Mouse (Mus musculus): ENCODE measurements around the gene Ly86. TPM values are rescaled to one million over a fixed set of nuclear protein-coding genes. Genes with fewer than 3 reads are reported as not detected.

The Ly86 gene
- total RNA-seq (2021), result 1 to 10 TPM; 5.9 to 6.0 TPM
- 2.1 and 2.4 TPM in 2 replicates for polyA plus RNA-seq (2012; rRNA removed)
- long read RNA-seq, partial matches to known transcripts, result 0 of 4 reads
- long read RNA-seq, other reads (novel, unspliced or antisense), result 0 of 4 reads

DNA sequence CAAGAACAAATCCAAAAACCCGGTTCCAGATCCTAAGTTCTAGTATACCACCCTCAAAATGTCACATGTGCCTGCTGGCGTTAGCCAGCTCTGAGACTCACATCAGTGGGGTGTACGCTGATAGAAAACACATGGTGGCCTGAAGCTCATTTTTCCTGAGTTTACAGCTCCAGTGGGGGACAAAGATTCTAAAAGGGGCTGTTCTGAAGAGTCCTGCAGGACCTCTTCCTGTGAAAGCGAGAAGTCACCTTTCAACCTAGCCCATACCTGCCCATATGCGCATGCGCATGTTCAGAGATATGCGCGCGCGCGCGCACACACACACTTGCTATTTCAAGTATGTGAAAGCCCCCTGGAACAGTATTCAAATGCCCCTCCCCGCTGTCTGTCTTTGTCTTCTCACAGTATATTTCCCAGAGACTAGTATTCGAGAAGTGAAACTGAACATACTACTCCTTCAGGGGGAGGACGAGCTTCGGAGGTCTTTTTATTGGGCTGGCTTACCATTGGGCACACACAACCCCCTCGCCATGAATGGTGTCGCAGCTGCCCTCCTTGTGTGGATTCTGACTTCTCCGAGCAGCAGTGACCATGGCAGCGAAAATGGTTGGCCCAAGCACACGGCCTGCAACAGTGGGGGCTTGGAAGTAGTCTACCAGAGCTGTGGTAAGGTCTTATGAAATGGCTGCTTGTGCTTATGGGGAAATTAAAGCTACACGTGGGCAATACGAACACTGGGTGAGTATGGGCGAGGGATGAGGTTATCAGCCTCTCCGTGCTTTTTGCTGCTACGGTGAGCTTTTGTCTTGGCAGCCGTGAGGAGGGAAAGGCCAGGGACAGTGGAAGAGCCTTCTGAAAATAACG lies at the start of gene Ly86:
Gene Ly86, plus strand, starts transcription at position 300 of the 864 bp plus-strand sequence.
- no peak for DNase-seq

- DNase-seq, result no peak
Observed at GRCm38 (mm10) chr13:37297886-37298285, 47.1 kb upstream of the Ly86 start.

- peak; percentile 19 for DNase-seq
Observed at GRCm38 (mm10) chr13:37298856-37299255, 46.2 kb upstream of the Ly86 start.

DNA sequence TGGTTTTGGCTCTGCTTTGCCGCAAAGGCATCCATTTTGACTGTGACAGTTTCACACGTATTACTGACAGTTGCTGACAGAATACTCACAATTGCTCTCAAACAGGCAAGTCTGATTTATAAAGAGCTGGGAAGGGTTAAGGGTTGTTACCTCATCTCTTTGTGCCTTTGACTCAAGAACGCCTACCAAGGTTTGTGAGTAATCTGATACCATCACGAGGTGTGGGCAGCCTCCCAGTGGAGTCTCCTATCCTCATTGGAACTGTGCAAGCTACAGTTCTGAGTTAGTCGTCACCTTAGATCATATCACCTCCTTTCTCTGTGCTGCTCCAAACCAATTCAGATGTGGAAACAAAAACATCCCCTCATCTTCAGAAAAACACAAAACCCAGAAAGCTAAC lies 42.1 kb upstream of the Ly86 start:
- DNase-seq, result no peak

DNA sequence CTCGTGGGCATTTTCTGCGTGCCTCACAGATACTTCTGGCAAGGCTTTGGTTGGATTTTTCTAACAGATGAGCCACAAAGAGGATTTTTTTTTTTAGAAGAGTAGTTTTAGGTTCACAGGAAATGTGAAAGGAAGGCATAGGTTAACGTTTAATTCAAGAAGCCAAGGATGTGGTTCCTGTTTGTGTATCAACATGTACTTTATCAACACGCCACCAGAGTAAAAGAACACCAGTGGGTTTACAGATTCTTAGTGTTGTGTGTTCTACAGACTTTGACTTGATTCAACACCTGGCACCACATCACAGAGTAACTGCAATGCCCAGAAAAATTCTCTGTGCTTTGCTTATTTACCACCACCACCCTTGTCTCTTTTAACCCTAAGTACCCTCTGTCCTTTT lies 37.0 kb upstream of the Ly86 start:
- no peak for DNase-seq

- DNase-seq, result no peak
Observed at GRCm38 (mm10) chr13:37309296-37309695, 35.7 kb upstream of the Ly86 start.

DNA sequence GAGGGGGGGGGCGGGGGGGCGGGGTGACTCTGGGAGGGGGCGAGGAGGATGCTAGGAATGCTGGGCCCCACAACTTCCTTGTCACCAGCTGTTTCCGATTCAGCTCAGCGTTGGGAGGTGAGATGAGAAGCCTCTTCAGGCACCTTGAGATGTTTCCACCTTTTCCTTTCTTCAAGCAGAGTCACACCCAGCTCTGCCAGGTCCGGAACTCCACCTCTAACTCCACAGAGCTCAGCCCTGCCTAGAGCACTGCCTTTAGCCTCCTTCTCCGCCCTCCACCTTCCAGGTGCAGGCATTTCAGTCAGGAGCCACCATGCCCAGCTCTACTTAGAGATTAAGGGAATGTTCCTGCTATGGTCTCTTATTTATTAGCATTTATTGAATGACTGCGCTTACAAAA lies 34.7 kb upstream of the Ly86 start:
- DNase-seq, result no peak

GRCm38 (mm10) chr13:37311555-37312221 lies 33.3 kb upstream of the Ly86 start:
- peak; percentile 8 for DNase-seq

DNA sequence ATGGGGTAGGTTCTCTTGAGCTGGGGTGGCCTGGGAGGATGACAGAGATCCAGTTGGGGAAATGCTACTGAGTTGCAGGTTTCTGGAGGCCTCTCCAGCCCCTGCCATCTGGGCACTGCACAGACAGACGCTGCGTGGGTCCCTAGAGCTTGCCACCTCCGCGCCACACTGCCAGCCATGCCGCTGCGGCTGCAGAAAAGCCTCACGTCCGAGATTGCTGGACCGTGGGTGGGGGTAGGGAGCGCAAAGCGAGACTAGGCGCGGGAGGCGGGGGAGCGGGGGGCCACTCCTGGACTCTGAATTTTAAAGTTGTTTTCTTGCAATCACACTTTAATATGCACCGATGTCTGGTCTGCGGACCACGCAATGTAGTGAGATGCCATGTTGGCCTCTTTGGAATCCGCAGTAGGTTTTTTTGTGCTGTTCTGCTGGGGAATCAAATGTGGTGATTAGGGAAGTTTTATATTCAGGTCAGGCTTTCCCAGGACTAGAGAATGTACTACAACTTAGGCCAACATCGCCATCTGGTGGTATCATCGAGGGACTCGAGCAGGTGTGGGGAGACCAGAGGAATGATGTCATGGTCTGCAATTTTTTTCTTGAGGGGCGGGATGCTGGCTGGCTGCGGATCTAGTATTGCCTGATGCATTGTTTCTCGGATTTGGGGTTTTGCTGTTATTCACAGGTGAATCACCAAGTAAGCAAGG lies 32.6 kb upstream of the Ly86 start:
- peak; percentile 90 for DNase-seq

- no peak for DNase-seq
Observed at GRCm38 (mm10) chr13:37312951-37313350, 32.1 kb upstream of the Ly86 start.

- DNase-seq, result peak; percentile 75
Observed at GRCm38 (mm10) chr13:37325504-37325903, 19.5 kb upstream of the Ly86 start.

DNA sequence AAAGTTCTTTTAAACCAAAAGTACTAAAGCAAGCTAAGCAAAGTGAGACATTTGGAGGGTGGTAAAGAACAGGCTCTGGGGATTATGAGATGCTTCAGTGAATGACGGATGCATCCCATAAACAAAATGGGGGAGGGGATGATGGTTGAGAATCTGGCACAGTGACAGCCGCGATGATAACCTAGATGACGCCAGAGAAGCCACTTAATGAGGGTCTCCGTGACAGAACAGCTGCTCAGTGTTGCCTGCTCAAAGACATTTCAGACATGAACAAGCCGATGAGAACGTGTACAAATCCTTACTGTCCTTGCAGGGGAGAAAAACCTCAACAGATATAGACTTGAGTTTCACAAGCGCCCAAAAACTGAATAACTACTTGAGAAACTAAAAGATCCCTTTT lies 15.3 kb upstream of the Ly86 start:
- DNase-seq, result no peak

- no peak for DNase-seq
Observed at GRCm38 (mm10) chr13:37330971-37331370, 14.0 kb upstream of the Ly86 start.

GRCm38 (mm10) chr13:37332779-37333543 lies 12.0 kb upstream of the Ly86 start:
- no peak for DNase-seq

DNA sequence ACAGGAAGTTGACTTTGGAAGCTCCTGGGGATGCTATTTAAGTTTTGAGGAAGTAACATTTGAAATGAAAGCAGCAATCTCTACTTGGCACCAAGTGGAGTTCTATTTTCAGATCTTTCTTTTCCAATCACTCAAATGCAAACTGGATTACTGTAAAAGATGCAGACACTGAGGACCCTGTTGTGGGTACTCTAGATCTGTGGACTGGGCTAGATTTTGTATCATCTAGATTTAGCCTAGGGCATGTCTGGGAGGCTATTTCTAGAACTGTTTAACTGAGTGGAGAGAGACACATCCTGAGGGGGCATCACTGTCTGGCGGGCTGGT lies 11.5 kb upstream of the Ly86 start:
- no peak for DNase-seq

DNA sequence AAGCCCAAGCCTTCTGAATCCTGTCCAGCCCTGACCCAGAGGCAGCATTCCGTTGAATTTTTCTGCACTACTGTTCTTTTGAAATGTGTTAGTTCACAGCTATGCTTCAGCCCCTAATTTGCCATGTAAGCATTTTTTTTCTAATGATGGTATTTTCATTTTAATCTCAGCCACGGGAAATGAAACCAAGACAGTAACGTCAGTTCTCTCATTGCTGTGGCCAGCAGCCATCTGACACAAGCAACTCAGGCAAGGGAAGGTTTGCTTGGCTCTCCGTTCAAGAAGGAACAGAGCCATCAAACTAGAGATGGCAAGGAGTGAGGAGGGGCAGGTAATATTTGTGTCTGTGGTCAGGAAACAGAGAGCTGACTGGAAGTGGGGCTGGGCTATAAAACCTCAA lies 7.7 kb upstream of the Ly86 start:
- DNase-seq, result no peak

DNA sequence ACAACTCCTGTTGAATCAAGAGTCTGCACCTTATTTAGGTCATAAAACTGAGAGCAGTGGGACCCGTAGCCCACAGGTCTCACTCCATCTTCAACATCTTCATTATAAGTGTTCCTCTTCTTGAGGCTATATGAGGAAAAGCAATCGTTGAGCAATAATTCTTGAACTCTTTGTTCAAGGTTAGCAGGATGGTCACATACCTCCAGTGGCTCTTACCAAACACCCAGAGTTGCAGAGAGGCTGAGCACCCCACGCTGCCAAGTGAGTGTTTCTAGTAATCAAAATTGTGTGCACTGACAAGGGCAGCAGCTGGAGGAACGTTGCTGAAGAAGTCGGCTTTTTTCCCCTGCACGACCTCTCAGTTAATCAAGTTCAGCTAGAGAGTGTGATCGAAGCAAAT lies 7.1 kb upstream of the Ly86 start:
- peak; percentile 18 for DNase-seq

DNA sequence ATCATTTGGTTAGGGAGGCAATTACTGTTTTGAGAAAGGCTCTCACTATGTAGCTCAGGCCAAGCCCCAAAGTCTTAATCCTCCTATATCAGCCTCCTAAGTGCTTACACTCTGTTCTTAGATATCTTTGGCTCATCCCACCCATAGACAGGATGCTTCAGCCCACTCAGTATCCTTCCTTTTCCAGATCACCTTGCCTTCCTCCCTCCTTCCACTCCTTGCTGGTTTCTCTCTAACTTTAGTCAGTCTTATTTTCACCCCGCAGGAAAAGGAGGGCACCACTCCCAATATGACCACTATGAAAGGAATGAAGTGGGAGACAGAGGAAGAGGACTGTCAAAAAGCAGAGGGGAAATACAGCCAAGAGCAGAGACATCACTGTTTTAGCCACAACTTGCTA lies 2.2 kb upstream of the Ly86 start:
- no peak for DNase-seq

GRCm38 (mm10) chr13:37345823-37346222 lies 815 bp downstream of the Ly86 start:
- no peak for DNase-seq

DNA sequence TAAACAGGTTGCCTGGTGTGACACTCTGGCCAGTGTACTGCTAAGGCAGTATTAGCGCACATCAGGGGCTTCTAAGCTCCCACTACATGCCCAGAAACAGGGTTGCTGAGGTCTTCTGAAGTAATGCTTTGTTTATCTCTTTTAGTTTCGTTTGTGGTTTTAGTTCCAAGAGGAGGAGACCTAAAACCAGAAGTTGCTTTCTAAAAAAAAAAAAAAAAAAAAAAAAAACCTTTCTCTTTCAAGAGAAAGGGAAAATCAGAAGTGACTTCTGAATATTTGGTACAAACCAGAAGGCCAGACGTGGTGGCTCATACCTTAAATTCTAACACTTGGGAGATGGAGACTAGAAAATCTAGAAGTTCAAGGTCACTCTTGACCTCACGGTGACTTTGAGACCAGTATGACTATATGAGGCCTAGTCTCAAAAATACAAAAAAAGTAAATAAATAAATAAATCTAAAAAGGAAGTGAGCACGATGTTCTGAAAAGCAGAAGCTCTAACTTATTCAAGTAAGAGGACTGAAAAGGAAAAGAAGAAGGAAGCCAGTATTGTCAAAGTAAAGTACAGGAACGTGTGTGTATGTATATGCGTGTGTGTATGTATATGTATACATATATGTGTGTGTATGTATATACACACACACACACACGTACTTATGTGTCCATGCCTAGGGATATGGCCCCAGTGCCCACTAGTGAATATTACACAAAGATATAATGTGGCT lies 3.0 kb downstream of the Ly86 start:
- no peak for DNase-seq

- peak; percentile 57 for DNase-seq
Observed at GRCm38 (mm10) chr13:37349051-37349450, 4.0 kb downstream of the Ly86 start.

Data from adrenal gland, adult 2 months (tissue).